Comparison of ENCODE assay signal across 15 mouse cellular contexts in the genomic region with DNA sequence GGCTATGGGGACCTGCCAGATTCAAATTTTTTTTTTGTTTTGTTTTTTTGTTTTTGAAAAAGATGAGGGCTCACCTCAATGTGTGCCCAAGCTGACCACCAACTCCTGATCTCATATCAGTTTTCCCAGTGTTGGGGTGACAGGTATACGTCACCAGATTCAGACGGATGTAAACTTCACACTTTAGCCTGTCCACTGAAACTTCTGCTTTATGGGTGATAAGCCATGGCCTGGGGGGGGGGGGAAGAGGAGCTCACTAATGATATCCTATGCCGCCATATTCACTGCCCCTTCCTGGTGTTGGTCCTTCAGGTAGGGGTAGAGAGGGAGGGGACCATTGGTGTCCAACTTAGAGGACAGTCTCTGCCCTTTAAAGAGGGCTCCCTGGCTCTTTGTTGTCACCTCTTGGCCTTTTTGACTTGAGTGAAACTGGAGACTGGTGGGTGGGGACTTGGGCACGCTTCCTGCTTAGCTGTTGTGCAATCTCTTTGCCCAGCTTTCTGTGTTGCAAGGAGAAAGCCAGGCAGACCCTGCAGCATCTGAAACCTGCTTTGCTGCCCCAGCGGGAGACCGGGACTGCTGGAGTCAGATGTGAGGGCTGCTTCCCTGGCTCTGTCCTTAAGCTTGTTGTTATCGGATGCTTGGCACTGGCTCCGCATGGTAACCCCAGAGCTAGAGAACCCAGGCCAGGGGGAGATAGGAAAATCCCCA.
DNase-seq lines count a peak whose midpoint lies in the region; ATAC-seq and TF ChIP-seq lines count a peak whose summit lies in the region.
"Had no signal": no experiment of that assay in that cellular context is flagged by ENCODE, and none has a peak within 500 bp of the region (broad histone marks: within the 10 kb centered on the region; RNA-seq: fewer than 3 reads in every experiment).

No protein-coding gene starts in this region.

- no peak overlapping the region for H3K9ac ChIP-seq in kidney, postnatal 0 days (ENCODE audit: low read depth, low read length)
- no peak overlapping the region for H3K9ac ChIP-seq in intestine, postnatal 0 days (ENCODE audit: low read depth, low read length)
- H3K9ac ChIP-seq: hindbrain, embryonic 13.5 days; kidney, embryonic 15.5 days; limb, embryonic 15.5 days had no signal

- peak; percentile 23 for DNase-seq in kidney, postnatal 0 days (ENCODE audit: low spot score)
- no peak for DNase-seq in kidney, postnatal 4 days
- peak; percentile 22 for DNase-seq in embryo, embryonic 11 days
- peak; percentile 41 for DNase-seq in lung, adult 2 months
- no peak for DNase-seq in urinary bladder, postnatal 14 days (ENCODE audit: low spot score)
- DNase-seq: cerebellum, postnatal 25 days; layer of hippocampus, postnatal 36 days; thymus, postnatal 36 days had no signal

- TF ChIP-seq POLR2A in lung, adult 2 months (IDR thresholded peaks at IDR 0.05; ENCODE audit: borderline replicate concordance, extremely low read depth, low read depth, low read length) = no peak
- no peak for TF ChIP-seq POLR2A in myocyte (IDR thresholded peaks at IDR 0.05; ENCODE audit: insufficient read length, low read depth)

- no peaks in the 10 kb centered on the region for H3K79me2 ChIP-seq in myocyte (ENCODE audit: control insufficient read depth, insufficient read depth)

- H3K36me3 ChIP-seq in kidney, postnatal 0 days (ENCODE audit: insufficient read depth, low read length) = no peaks in the 10 kb centered on the region
- H3K36me3 ChIP-seq in myocyte (ENCODE audit: control insufficient read depth, insufficient read depth) = no peaks in the 10 kb centered on the region
- no peaks in the 10 kb centered on the region for H3K36me3 ChIP-seq in intestine, postnatal 0 days (ENCODE audit: control insufficient read depth, insufficient read depth)
- H3K36me3 ChIP-seq: heart, embryonic 10.5 days; hindbrain, embryonic 13.5 days; kidney, embryonic 15.5 days; limb, embryonic 15.5 days had no signal

- no peak overlapping the region for H3K4me3 ChIP-seq in kidney, postnatal 0 days (replicated peaks; ENCODE audit: low read depth, low read length)
- H3K4me3 ChIP-seq in lung, adult 2 months (replicated peaks; ENCODE audit: extremely low read depth, low read depth, low read length) = no peak overlapping the region
- H3K4me3 ChIP-seq in myocyte = no peak overlapping the region
- H3K4me3 ChIP-seq in intestine, postnatal 0 days (ENCODE audit: low read depth, low read length) = no peak overlapping the region
- H3K4me3 ChIP-seq: heart, embryonic 10.5 days; hindbrain, embryonic 13.5 days; kidney, embryonic 15.5 days; limb, embryonic 15.5 days had no signal

- no peaks in the 10 kb centered on the region for H3K9me3 ChIP-seq in kidney, postnatal 0 days (replicated peaks; ENCODE audit: low read length)
- H3K9me3 ChIP-seq in intestine, postnatal 0 days (ENCODE audit: control insufficient read depth) = no peaks in the 10 kb centered on the region
- H3K9me3 ChIP-seq: heart, embryonic 10.5 days; hindbrain, embryonic 13.5 days; kidney, embryonic 15.5 days; limb, embryonic 15.5 days had no signal

- H3K4me2 ChIP-seq in kidney, postnatal 0 days (ENCODE audit: low read length) = no peak overlapping the region
- no peak overlapping the region for H3K4me2 ChIP-seq in myocyte (ENCODE audit: low read depth)
- H3K4me2 ChIP-seq in intestine, postnatal 0 days (replicated peaks; ENCODE audit: low read depth) = no peak overlapping the region
- H3K4me2 ChIP-seq: hindbrain, embryonic 13.5 days; kidney, embryonic 15.5 days; limb, embryonic 15.5 days had no signal

- no peaks in the 10 kb centered on the region for H3K4me1 ChIP-seq in kidney, postnatal 0 days (replicated peaks; ENCODE audit: insufficient read depth, low read length)
- no peaks in the 10 kb centered on the region for H3K4me1 ChIP-seq in lung, adult 2 months (ENCODE audit: control insufficient read depth, insufficient read depth, low read length)
- H3K4me1 ChIP-seq in intestine, postnatal 0 days (replicated peaks; ENCODE audit: control insufficient read depth, insufficient read depth, low read length) = no peaks in the 10 kb centered on the region
- H3K4me1 ChIP-seq: limb, embryonic 15.5 days had no signal

- no peak for TF ChIP-seq CTCF in kidney, postnatal 0 days (IDR thresholded peaks at IDR 0.05; ENCODE audit: low read depth)
- TF ChIP-seq CTCF in lung, adult 2 months (IDR thresholded peaks at IDR 0.05; ENCODE audit: insufficient read depth, low read length) = no peak
- no peak for TF ChIP-seq CTCF in intestine, postnatal 0 days (IDR thresholded peaks at IDR 0.05; ENCODE audit: low read depth)

- no peak overlapping the region for H3ac ChIP-seq in myocyte (ENCODE audit: control insufficient read depth, insufficient read length)

- no peak for ATAC-seq in kidney, postnatal 0 days (replicated peaks; ENCODE audit: low FRiP score, low read depth)
- no peak for ATAC-seq in intestine, postnatal 0 days

- no peak overlapping the region for H3K27ac ChIP-seq in kidney, postnatal 0 days
- H3K27ac ChIP-seq in intestine, postnatal 0 days (ENCODE audit: low read depth, low read length) = no peak overlapping the region
- H3K27ac ChIP-seq: heart, embryonic 10.5 days; hindbrain, embryonic 13.5 days; kidney, embryonic 15.5 days; limb, embryonic 15.5 days had no signal

- WGBS in kidney, postnatal 0 days = 48% methylated on average over 8 of the region's 8 CpGs
- WGBS in lung, adult 2 months = 46% methylated on average over 8 of the region's 8 CpGs
- 59% methylated on average over 8 of the region's 8 CpGs for WGBS in intestine, postnatal 0 days

- H3K27me3 ChIP-seq in kidney, postnatal 0 days (ENCODE audit: insufficient read depth, low read length) = no peaks in the 10 kb centered on the region
- peaks cover 5% of the 10 kb centered on the region for H3K27me3 ChIP-seq in myocyte (ENCODE audit: control insufficient read depth, insufficient read depth, insufficient read length)
- H3K27me3 ChIP-seq in intestine, postnatal 0 days (replicated peaks; ENCODE audit: control insufficient read depth, insufficient read depth, low read length) = no peaks in the 10 kb centered on the region
- H3K27me3 ChIP-seq: CH12.LX had no signal

TF ChIP-seq in myocyte, 11 proteins besides CTCF, POLR2A, EP300 and RAD21:
- 0 out of 2 replicates have a peak, but pooled peaks have one; percentile 55 for TF ChIP-seq CEBPB (IDR thresholded peaks at IDR 0.05; ENCODE audit: insufficient read depth, poor library complexity, severe bottlenecking)
- no peak for TF ChIP-seq MAX (IDR thresholded peaks at IDR 0.05; ENCODE audit: low read depth)

Comparison
In these comparisons a context has a peak if more than half of its experiments do, and no peak if none do; other contexts are left out.
1. DNase-seq: peak in kidney, postnatal 0 days (single experiment), embryo, embryonic 11 days (single experiment) and lung, adult 2 months (single experiment); none in kidney, postnatal 4 days (0 of 2) and urinary bladder, postnatal 14 days (single experiment).